Mouse (Mus musculus): ENCODE measurements around the gene 9130213A22Rik. TPM values are rescaled to one million over a fixed set of nuclear protein-coding genes. Genes with fewer than 3 reads are reported as not detected.

9130213A22Rik gene
- polyA plus RNA-seq, 1 experiment = 0.88 TPM

DNA sequence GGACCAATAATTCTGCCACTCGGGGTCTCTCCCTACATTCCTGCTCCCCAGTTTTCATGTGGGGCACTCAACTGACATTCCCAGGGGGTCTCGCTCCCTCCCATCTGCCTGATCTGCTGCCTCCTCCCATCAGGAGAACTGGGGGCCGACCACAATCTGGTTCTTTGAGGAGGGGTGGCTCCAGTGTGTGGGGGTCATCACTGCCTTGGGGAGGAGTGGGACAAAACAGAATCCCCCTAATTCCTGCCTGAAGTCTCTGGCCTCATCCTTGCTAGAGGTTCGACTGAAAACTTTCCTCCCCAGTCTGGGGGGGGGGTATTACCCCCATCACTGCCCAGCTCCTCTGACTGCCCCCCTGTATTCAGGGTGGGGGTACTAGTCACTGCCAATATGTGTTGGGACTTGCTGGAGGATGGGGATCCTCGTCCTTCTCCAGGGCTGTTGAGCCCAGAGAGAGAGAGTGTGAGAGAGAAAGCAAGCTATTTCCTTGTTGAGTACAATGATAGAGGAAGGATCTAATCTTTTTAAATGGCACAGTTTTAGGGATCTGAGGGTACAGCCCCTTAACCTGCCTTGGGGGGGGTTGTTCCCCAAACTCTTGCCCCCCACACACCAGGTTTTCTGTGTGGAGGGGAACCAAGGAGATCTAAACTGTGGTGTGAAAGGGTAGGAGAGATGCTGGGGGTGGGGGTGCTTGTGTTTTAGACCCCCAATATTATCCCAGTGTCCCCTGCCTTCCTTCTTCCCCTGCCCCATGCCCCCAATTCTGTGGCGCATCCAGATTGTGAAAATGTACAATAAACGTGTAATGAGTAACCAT, 30.6 kb downstream of the 9130213A22Rik start:
- H3K4me1 ChIP-seq (ENCODE audit: control insufficient read depth, insufficient read depth, low read length) = peaks cover 2% of the 10 kb centered on the region
- no peak overlapping the region for H3K4me3 ChIP-seq (ENCODE audit: insufficient read depth, low read length)
- no peak overlapping the region for H3K27ac ChIP-seq (ENCODE audit: insufficient read depth, low read length)
- TF ChIP-seq CTCF (IDR thresholded peaks at IDR 0.05; ENCODE audit: borderline replicate concordance, insufficient read depth, low read length) (no peak), POLR2A (IDR thresholded peaks at IDR 0.05; ENCODE audit: low read depth, low read length) (no peak)

DNA sequence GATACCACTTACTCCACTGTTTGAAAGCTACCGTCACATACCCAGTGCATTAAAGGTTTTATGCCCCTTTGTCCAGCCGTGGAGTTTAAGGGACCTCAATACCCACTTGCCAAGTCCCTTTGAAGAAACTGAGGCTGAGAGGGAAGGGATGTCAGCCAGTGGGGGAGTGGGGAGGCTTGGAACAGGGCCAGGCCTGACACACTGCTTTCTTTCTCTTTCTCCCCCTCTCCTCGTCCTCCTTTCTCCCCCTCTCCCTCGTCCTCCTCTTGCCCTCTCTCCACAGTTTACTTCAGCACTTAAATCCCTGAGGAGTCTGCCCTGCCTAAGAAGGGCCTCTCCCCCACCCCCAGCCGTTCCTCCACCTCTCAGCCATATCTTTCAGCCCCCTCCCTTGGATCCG, 32.0 kb downstream of the 9130213A22Rik start:
- peak overlapping the region; percentile 98; the same call in 1 of the 2 replicates for H3K4me3 ChIP-seq (ENCODE audit: insufficient read depth, low read length)
- H3K4me1 ChIP-seq (ENCODE audit: control insufficient read depth, insufficient read depth, low read length) = peaks cover 2% of the 10 kb centered on the region; the same call in 1 of the 2 replicates
- H3K27ac ChIP-seq (ENCODE audit: insufficient read depth, low read length) = no peak overlapping the region
- TF ChIP-seq POLR2A (IDR thresholded peaks at IDR 0.05; ENCODE audit: low read depth, low read length) (no peak), CTCF (IDR thresholded peaks at IDR 0.05; ENCODE audit: borderline replicate concordance, insufficient read depth, low read length) (no peak)

- Histone ChIP-seq H3K4me3 (ENCODE audit: insufficient read depth, low read length) (peak overlapping the region; percentile 98), H3K4me1 (ENCODE audit: control insufficient read depth, insufficient read depth, low read length) (peaks cover 2% of the 10 kb centered on the region; the same call in 1 of the 2 replicates), H3K27ac (ENCODE audit: insufficient read depth, low read length) (no peak overlapping the region)
- TF ChIP-seq POLR2A (IDR thresholded peaks at IDR 0.05; ENCODE audit: low read depth, low read length) (no peak), CTCF (IDR thresholded peaks at IDR 0.05; ENCODE audit: borderline replicate concordance, insufficient read depth, low read length) (no peak)
These were observed 32.6 kb downstream of the 9130213A22Rik start for GRCm38 (mm10) chr11:69089616-69090290.

GRCm38 (mm10) chr11:69088856-69089615, 33.4 kb downstream of the 9130213A22Rik start:
- Histone ChIP-seq H3K4me3 (ENCODE audit: insufficient read depth, low read length) (peak overlapping the region; percentile 98), H3K27ac (ENCODE audit: insufficient read depth, low read length) (peak overlapping the region; percentile 72; the same call in 1 of the 2 replicates), H3K4me1 (ENCODE audit: control insufficient read depth, insufficient read depth, low read length) (peaks cover 2% of the 10 kb centered on the region; the same call in 1 of the 2 replicates)
- no peak for TF ChIP-seq CTCF (IDR thresholded peaks at IDR 0.05; ENCODE audit: borderline replicate concordance, insufficient read depth, low read length)

DNA sequence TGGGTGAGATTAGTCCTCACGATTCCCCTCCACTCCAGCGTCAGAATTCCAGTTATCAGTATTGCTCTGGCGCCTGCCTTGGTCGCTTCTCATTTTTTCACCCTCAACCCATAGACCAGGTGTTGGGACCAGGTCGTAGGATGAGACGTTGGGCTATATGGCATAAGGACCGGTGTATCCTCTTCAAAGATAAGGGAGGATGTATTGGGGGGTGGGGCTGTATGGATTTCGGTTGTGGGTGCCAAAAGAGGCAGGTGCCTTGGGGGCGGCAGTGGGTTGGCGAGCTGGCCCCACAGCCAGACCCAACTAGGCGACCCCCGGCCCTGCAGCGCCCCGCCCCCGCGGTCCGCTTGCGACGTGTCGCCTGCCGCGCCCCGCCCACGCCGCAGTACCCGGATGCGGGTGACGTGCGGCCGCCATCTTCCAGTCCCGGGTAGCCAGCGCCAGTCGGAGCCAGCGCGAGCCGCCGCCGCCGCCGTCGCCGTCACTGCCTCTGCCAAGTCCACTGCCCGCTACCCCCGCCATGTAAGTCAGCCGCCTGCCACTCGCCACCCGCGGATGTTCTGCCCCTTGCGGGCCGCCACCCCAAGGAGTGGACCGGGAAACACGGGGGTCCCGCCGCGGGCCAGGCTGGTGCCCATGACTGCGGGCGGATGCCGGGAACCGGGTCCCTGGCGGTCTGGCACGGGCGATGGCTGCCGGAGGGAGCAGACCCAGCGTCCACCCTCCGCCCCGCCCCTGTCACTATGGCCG, 34.1 kb downstream of the 9130213A22Rik start, which contains the start of gene Vamp2:
Gene Vamp2 (plus strand): TSS at position 388 of the 753 bp plus-strand sequence.
- Histone ChIP-seq H3K4me3 (ENCODE audit: insufficient read depth, low read length) (peak within 1 kb of the TSS; percentile 98), H3K27ac (ENCODE audit: insufficient read depth, low read length) (peak within 1 kb of the TSS; percentile 72), H3K4me1 (ENCODE audit: control insufficient read depth, insufficient read depth, low read length) (peaks cover 2% of the 10 kb centered on the region; the same call in 1 of the 2 replicates)
- peak; percentile 71 for TF ChIP-seq POLR2A (IDR thresholded peaks at IDR 0.05; ENCODE audit: low read depth, low read length)
- TF ChIP-seq CTCF (IDR thresholded peaks at IDR 0.05; ENCODE audit: borderline replicate concordance, insufficient read depth, low read length) = no peak

- Histone ChIP-seq H3K4me1 (ENCODE audit: control insufficient read depth, insufficient read depth, low read length) (peaks cover 2% of the 10 kb centered on the region; the same call in 1 of the 2 replicates), H3K27ac (ENCODE audit: insufficient read depth, low read length) (no peak overlapping the region), H3K4me3 (ENCODE audit: insufficient read depth, low read length) (no peak overlapping the region; the same call in 1 of the 2 replicates)
- TF ChIP-seq CTCF (IDR thresholded peaks at IDR 0.05; ENCODE audit: borderline replicate concordance, insufficient read depth, low read length) (no peak), POLR2A (IDR thresholded peaks at IDR 0.05; ENCODE audit: low read depth, low read length) (no peak)
These were observed 34.8 kb downstream of the 9130213A22Rik start for GRCm38 (mm10) chr11:69087597-69087996.

- Histone ChIP-seq H3K27ac (ENCODE audit: insufficient read depth, low read length) (no peak overlapping the region), H3K4me3 (ENCODE audit: insufficient read depth, low read length) (no peak overlapping the region), H3K4me1 (ENCODE audit: control insufficient read depth, insufficient read depth, low read length) (peaks cover 2% of the 10 kb centered on the region; the same call in 1 of the 2 replicates)
- TF ChIP-seq CTCF (IDR thresholded peaks at IDR 0.05; ENCODE audit: borderline replicate concordance, insufficient read depth, low read length) = no peak
- TF ChIP-seq POLR2A (IDR thresholded peaks at IDR 0.05; ENCODE audit: low read depth, low read length) = no peak
These were observed 35.3 kb downstream of the 9130213A22Rik start for GRCm38 (mm10) chr11:69087082-69087481.

DNA sequence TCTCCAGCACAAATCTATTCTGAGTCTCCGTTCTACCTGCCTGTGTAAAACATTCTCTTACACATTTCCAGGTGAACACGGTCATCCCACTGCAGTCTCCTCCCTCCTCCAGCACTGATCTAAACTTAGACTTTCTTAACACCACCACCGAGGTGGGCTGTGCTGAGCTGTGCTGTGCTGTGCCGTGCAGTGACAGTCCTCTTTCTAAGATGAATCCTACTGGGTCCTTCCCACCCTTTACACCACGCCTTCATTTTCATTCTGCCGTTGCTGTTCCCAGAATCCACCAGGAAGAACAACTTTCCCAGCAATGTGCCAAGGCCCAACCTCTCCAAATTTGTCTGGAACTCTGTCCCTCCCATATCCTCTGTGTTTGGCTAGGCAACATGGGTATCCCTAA, 36.0 kb downstream of the 9130213A22Rik start:
- H3K4me1 ChIP-seq (ENCODE audit: control insufficient read depth, insufficient read depth, low read length) = peaks cover 2% of the 10 kb centered on the region; the same call in 1 of the 2 replicates
- TF ChIP-seq POLR2A (IDR thresholded peaks at IDR 0.05; ENCODE audit: low read depth, low read length) = no peak
- no peak for TF ChIP-seq CTCF (IDR thresholded peaks at IDR 0.05; ENCODE audit: borderline replicate concordance, insufficient read depth, low read length)
- no peak overlapping the region for H3K27ac ChIP-seq (ENCODE audit: insufficient read depth, low read length)
- no peak overlapping the region for H3K4me3 ChIP-seq (ENCODE audit: insufficient read depth, low read length)

- H3K4me1 ChIP-seq (ENCODE audit: control insufficient read depth, insufficient read depth, low read length) = peaks cover 2% of the 10 kb centered on the region; the same call in 1 of the 2 replicates
- H3K4me3 ChIP-seq (ENCODE audit: insufficient read depth, low read length) = no peak overlapping the region
- TF ChIP-seq CTCF (IDR thresholded peaks at IDR 0.05; ENCODE audit: borderline replicate concordance, insufficient read depth, low read length) (no peak), POLR2A (IDR thresholded peaks at IDR 0.05; ENCODE audit: low read depth, low read length) (no peak)
- no peak overlapping the region for H3K27ac ChIP-seq (ENCODE audit: insufficient read depth, low read length)
These were observed 36.8 kb downstream of the 9130213A22Rik start for GRCm38 (mm10) chr11:69085608-69086007.

All from embryonic fibroblast, embryonic 13.5 days (primary cell).